Mouse (Mus musculus): ENCODE measurements at regions not wholly inside any gene's neighbourhood (a gene's known extent, or its start where the extent isn't known, plus 50 kb on each side); places are given as distances from the start of the nearest gene placed in this dataset.

GRCm38 (mm10) chr11:43370025-43370424 is 56.0 kb downstream of the Pttg1 start:
- DNase-seq = no peak

DNA sequence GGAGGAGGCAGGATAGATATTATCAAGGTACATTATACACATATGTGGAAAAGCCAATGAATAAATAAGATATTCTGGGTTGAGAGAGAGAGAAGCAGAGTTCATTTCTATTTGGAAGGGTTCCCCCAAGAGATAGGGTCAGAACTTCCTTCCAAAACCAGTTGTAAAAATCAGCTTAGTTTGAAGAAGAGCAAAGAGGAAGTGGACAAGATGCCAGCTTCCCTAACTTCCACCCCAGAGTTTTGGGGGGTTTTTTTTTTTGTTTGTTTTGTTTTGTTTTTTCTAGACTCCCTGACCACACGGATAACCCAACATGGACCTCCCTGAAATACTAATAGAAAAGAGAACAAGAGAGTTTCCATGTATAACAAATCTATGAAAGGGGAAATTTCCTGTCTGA is 57.7 kb downstream of the Pttg1 start:
- DNase-seq = no peak

DNA sequence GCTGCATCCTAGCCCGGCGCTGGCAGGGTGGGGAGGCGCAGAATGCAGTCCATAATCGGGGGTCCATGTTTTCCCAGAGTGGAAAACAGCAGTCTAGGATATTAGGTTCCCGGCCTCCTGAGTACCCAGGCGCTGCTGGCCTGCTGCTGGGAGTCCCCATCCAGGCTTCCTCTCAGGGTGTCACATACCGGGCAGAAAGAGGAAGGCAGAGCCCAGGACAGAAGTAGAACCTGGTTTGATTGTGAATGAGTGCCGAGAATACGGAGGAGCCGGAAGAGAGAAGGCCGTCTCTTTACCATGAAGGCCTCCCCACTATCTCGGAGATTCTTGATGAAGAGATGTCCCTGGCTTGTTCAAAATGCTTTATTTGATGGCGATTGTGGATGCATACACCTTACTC is 64.2 kb downstream of the Pttg1 start:
- DNase-seq = no peak

DNA sequence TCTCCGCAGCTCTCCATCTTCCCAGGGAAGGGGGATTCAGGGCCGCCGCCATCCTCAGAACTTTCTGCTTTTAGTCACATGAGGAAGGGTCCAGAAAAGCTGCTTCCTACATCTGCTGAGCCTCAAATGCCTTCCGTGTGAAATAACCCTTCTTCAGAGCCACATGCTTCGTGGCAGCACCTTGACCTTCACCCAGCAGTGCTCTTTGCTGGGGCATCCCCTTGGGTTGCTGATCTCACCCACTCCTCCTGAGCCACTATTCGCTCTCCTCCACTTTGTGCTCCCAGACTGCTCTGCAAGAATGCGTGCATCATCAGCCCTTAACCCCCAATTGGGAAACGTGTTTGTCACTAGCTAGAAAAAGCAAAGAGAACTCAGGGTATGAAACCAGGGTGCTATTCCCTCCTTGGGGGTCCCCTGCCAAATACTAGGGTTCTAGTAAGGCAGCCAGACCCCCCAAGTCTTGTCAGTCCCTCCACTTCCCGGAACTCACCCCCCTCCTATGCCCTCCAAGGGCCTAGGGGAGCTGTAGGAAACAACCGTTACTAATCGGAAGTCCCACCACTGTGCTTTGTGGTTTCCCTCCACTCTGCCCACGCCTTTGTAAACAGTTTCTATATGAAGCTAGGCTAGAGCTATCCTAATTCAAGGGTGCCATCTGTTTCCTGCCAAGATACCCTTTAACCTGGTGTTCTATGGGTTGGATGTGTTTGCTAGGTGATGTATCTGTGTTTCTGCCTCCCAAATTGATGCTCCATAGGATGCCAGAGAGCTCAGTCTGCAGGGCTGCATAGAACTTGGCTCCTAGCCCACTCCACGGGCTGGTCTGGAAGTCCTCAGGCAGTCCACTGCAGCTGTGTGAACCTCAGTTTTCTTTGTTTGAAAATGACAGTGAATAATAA is 67.4 kb downstream of the Pttg1 start:
- peak; percentile 42 for DNase-seq

GRCm38 (mm10) chr11:43353602-43354001 is 72.4 kb downstream of the Pttg1 start:
- DNase-seq = no peak

- no peak for DNase-seq
These were observed 73.0 kb downstream of the Pttg1 start for GRCm38 (mm10) chr11:43353030-43353429.

GRCm38 (mm10) chr11:43351818-43352217 is 74.2 kb downstream of the Pttg1 start:
- no peak for DNase-seq

DNA sequence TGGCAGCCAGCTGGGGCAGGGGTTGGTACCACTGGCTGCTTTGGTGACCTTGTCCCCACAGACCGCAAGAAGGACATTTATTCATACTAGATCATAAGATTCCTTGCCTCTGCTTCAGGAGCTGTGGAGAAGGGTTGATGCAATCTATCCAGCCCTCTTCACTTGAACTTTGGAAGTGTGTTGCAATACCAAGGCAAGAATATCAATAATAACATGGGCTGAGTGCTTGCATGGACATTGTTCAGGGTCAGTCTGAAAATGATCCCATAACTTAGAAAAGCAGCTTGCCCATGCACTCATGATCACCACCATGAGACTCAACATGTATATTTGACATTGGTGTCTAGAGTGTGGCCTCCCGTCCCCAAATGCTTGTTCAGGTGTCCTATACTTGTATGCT is 74.7 kb downstream of the Pttg1 start:
- no peak for DNase-seq

GRCm38 (mm10) chr11:43350242-43350641 is 75.8 kb downstream of the Pttg1 start:
- no peak for DNase-seq

- no peak for DNase-seq
These were observed 76.5 kb downstream of the Pttg1 start for GRCm38 (mm10) chr11:43349564-43349963.

DNA sequence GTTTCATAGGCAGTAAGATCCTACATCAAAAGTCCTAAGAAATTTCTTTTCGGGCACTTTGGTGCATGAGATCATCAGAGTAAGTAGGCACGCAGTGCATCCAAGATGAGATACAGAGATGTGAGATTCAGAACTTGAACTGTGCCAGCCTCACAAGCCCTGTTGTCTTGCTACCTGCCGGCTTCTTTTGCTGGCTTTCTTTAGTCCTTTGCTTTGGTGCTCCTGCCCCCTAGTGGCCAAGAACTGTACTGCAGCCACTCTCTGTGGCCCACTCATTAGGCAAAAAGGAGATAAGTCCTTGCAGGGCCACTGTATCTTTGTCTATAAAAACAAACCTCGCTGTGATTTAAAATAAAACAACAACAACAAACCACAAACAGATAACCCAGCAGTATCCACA is 77.5 kb downstream of the Pttg1 start:
- peak; percentile 76 for DNase-seq

- DNase-seq = no peak
These were observed 79.6 kb downstream of the Pttg1 start for GRCm38 (mm10) chr11:43346489-43346888.

- no peak for DNase-seq
These were observed 81.1 kb downstream of the Pttg1 start for GRCm38 (mm10) chr11:43344767-43345561.

DNA sequence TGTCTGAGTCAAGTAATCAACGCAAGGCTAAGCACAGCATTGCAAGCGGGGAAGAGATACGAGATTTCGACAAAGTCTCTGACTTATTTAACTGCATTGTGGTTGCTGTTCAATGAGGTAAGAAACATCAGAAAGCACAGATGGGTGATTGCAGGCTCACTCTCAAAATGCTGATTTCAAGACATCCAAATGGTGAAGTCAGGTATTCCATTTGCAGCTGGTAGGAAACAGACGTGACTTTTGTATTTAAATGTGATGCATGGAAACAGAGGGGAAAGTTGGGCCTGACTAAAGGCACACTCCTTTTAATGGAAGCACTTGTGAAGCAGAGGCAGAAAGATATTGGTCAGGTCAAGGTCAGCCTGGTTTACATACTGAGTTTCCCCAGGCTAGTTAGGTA is 82.5 kb downstream of the Pttg1 start:
- no peak for DNase-seq

GRCm38 (mm10) chr11:43338377-43338993 is 87.6 kb downstream of the Pttg1 start:
- no peak for DNase-seq

DNA sequence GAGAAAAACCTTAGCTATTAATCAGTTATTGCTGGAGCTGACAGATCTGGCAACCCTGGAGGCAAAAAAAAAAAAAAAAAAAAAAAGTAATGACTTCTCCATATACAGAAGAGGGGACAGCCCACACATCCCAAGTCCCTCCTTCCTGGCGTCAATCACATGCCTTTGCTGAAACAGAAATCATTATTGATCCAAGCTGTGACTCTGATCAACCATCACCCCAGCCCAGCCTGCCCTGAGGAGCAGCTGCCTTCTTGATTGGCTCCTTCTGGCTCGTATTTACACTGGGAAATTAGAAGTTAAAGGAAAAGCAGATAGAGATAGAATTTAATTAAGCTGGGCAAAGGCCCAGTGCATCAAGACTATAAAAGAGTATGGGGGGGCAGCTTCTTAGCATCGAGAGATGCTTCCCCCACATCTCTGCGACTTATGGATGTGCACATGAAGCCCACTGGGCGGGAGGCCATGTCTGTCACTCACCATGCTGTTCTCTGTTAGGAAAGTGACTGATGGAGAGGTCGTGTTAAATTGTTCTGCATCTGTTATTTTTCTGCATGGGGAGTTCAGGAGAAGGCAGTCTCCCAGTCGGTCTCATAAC is 90.3 kb downstream of the Pttg1 start:
- no peak for DNase-seq

GRCm38 (mm10) chr11:43333547-43333946 is 92.5 kb downstream of the Pttg1 start:
- no peak for DNase-seq

GRCm38 (mm10) chr11:43313996-43314395 is 112.1 kb downstream of the Pttg1 start:
- DNase-seq = no peak

Measured in thymus, postnatal 25 days (tissue).